Mouse (Mus musculus) testis, adult 10 weeks (tissue): ENCODE data around the gene Cox7a2. TPM values are rescaled to one million over a fixed set of nuclear protein-coding genes. Genes with fewer than 3 reads are reported as not detected.

ENCODE experiments used
- polyA plus RNA-seq: library from polyadenylated mRNA; stranded (reverse); fragments of 350-450 nt; fragmentation: Illumina TruSeq; extraction: RNeasy Lipid Tissue Mini Kit (QIAGEN cat#74804); gene quantifications from one replicate; pipeline ENCODE4 v1.2.3, GENCODE M21; 2014; ENCODE audit warnings: low read depth, low replicate concordance

Gene Cox7a2
- 192 TPM for polyA plus RNA-seq

DNA sequence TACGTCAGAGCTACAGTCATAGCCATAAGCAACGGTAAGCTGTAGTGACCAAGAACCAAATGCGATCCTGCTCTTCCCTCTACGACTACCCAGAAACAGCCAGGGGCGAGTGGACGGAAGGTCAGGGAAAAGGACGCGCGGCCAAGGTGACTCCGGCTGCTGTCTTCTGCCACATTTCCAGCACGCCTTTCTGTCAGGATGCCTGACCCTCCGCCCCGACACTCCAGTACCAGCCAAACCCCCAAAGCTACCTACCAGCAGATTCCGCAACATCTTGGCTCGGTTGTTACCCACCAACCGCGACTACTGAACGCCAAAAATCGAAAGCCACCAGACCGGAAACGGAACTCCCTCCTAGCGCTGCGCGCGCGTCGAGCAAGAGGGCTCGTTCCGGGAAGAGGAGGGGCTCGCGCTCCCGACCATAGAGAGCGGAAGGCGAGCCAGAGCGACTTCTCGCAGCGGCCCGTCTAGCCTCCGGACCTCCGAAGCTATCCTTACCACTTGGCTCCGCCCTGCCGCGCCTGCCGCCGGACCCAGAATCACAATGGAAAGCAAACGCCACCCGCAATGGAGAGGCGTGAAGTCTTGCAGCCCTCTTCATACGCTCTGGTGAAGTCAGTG is at the start of gene Cox7a2:
TSS of gene Cox7a2 (minus strand) at position 494 of the 621 bp plus-strand sequence.

DNA sequence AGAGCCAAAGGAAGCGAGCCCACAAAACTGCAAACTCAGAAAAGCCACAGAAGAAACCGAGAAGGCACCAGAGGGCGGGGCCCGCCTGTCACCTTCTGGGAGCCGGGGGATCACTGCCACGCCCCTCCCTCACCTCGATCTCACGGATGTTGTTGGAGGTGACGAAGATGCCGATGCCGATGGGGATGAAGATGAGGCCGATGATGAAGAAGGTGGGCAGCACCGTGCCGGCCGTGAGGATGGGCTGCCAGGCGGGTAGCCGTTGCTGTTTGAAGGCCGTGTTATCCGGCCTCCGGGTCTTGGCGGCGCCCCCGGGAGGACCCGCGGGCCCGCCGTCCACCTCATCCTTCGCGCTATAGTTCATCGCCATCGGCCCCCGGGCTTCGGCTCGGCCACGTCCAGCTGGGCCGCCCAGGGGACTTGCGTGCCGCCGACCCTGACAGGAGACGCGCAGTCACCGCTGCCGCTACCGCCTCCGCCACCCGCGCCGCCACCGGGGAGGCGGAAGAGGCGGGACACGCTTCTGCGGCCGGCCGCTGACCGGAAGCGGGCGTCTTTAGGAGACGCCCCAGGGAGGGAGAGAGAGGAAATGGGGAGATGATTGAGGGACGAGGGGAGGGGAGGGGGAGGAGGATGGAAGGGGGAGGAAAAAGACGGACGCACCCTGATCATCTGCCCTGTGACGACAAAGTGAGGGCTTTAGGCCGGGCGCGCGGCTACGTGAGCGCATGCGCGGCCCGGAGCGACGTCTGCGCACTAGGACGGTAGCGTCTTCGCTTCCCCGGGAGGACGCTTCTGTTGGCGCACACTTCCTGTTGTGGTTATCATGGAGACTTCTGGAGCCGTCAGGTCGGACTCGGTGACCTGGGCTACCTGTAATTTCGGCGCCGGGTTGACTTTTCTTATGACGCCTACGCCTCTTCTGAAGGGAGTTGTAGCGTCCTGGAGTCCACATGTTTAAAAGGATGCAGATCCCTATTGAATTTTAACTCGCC is 33.5 kb upstream of the Cox7a2 start, which contains the start of gene Tmem30a:
TSS of gene Tmem30a (minus strand) at position 667 of the 995 bp plus-strand sequence.

DNA sequence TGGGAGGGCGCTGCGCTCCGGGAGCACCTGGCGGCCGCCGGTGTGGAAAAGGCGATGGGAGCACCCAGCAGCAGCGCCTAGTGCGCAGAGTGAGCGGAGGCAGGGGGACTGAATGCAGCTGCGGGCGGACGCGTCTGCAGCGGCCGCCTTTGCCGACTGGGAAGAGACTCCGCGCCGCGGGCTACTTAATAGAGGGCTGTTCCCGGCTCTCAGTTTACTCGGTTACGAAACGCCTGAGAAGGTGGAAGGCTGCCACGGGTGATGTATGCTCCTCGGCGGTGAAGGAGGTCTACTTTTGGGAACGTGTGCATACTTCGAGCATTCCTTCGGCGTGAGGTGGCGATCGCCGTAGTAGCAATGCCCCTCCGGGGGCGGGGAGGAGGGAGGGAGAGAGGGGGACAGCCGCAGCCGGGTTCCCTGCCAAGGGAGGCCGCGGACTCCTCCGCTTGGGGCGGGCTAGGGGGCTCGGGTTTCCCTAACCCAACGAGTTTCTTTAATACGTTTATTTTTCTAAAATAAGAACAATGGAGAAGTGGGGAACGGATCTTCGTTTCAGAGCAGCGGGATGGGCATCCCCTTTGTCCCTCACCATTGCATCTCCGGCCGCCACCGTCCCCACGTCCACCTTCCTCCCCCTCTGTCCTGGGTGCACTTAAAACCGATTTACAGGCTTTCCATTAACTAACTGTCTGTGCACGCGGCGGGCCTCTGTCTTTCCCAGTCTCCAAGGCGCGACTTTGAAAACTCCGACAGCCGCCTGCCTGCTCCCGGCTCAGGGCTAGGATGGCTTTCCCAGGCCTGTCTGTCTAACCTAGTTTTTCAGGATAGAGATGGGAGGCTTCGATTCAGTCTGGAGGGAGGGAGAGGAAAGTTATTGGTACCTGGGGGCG is 41.0 kb downstream of the Cox7a2 start, which contains the start of gene Col12a1:
TSS of gene Col12a1 (minus strand) at position 351 of the 890 bp plus-strand sequence.

Other genes with a start within 250 kb of the Cox7a2 start
- gene Col12a1, start 41.0 kb downstream of the Cox7a2 start, polyA plus RNA-seq, result 4.6 TPM
- 252 TPM for gene Tmem30a, start 33.6 kb upstream of the Cox7a2 start, polyA plus RNA-seq